Mouse (Mus musculus): ENCODE results near the gene Syngr4.

DNA sequence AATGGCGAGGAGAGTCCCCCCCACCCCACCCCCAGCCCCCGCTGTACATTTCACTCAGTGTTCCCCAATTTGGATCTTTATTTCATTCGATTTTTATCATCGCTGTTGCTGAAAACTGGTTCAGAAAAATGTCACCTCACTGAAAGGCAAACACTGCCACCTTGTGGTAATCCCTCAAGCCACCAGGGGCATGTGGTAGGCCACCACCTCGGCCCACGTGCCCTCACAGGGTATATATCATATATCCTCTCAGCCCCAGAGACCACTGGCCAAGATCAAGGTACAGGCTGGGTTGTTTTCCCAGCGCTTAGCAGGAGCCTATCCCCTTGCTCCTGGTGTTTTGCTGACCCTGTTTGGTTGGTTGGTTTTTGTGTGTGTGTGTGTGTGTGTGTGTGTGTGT lies 38.6 kb upstream of the Syngr4 start:
- no peak for TF ChIP-seq POLR2A (IDR thresholded peaks at IDR 0.05; ENCODE audit: low read depth, low read length)
- TF ChIP-seq CTCF (conservative IDR thresholded peaks at IDR 0.05; ENCODE audit: insufficient read depth, insufficient read length, low read depth, low read length) = peak; percentile 85
